Mouse (Mus musculus): ENCODE data around the gene Gm904.
"Not testable (repeated sequence)": the region's sequence is repeated elsewhere in the genome, so short reads cannot be mapped to it uniquely, and the experiment has no call there.

Gene Gm904

DNA sequence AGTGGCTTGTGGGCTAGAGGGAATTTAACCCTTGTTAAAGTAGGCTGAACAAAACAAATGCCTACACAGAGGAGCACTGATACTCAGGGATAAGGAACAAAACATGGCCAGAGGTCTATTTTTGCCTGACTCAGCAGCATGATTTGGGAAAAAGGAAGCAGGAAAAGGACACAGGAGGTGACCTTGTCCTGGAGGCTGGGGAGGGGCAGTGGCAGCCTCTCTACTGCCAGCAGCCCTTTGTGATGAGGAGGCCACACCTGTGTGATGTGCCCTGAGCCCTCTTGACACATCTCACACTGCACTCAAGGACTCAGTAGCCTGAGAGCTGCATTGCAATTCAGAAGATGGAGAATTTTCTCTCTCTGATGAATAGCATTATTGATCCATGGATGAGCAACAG is at the start of gene Gm904:
Gm904 (plus strand) TSS at position 301 of the 400 bp plus-strand sequence.
- in situ Hi-C loops (cut with MboI, MseI): not testable (repeated sequence)

DNA sequence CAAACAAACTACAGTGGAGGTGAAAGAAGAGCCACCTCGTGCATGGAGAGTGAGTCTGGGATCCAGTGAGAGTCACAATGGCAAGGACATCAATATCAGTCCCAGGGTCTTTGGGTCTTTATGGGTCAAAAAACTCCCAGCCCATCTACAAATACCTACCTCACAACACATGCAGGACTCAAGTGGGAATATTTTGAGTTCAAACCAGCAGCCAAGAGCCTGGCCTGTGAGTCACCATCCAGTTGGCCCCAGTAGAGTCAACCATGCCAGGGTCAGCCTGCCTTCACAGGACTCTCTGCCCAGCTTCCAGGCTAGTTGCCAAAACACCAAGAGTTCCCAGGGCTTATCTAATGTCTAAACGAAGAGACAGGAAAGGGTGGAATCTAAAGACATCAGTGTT is 5.7 kb downstream of the Gm904 start:
- in situ Hi-C loops (cut with MboI, MseI): not testable (repeated sequence)

Measured in regulatory T cell (primary cell).